Mouse (Mus musculus) heart, embryonic 10.5 days (tissue): Measurements from ENCODE around the gene Slc27a4. TPM values are rescaled to one million over a fixed set of nuclear protein-coding genes. Genes with fewer than 3 reads are reported as not detected.

ENCODE experiments used
- DNase-seq: peaks from one replicate; pipeline ENCODE4 v3.0.0-alpha.2; 2017; ENCODE audit warnings: low spot score
- H3K27ac ChIP-seq: fragments of 300-500 bp; sonication (generic); 2 replicates; pipeline ENCODE4 v1.5.1; 2016; ENCODE audit warnings: mild to moderate bottlenecking
- H3K27me3 ChIP-seq: fragments of 300-500 bp; sonication (generic); 2 replicates; pipeline ENCODE4 v1.6.1; 2016; ENCODE audit warnings: mild to moderate bottlenecking; ENCODE audit not compliant: poor library complexity, insufficient read depth, severe bottlenecking
- H3K36me3 ChIP-seq: fragments of 300-500 bp; sonication (generic); 2 replicates; pipeline ENCODE4 v1.6.1; 2016; ENCODE audit warnings: mild to moderate bottlenecking, moderate library complexity
- H3K4me1 ChIP-seq: fragments of 300-500 bp; sonication (generic); 2 replicates; pipeline ENCODE4 v1.6.1; 2016; ENCODE audit warnings: mild to moderate bottlenecking
- H3K4me3 ChIP-seq: fragments of 300-500 bp; sonication (generic); 2 replicates; pipeline ENCODE4 v1.5.1; 2016; ENCODE audit warnings: mild to moderate bottlenecking, moderate library complexity
- H3K9me3 ChIP-seq: fragments of 300-500 bp; sonication (generic); 2 replicates; pipeline ENCODE4 v1.6.1; 2016; ENCODE audit warnings: mild to moderate bottlenecking, moderate library complexity
- WGBS: fragments of 180-500 bp; shearing (Covaris S2); methylation state at CpG from one replicate; pipeline ENCODE4 v1.1.7; 2016; 5-methylcytosine and 5-hydroxymethylcytosine counted together
- polyA plus RNA-seq: library from polyadenylated mRNA; unstranded; fragments of >200 nt; fragmentation: Nextera tagmentation; extraction: Ambion mirVana; gene quantifications from 2 replicates; pipeline ENCODE4 v1.2.1, GENCODE M21; 2016

Slc27a4 gene
- polyA plus RNA-seq, 1 experiment from 2014 or later: 9.5 TPM

DNA sequence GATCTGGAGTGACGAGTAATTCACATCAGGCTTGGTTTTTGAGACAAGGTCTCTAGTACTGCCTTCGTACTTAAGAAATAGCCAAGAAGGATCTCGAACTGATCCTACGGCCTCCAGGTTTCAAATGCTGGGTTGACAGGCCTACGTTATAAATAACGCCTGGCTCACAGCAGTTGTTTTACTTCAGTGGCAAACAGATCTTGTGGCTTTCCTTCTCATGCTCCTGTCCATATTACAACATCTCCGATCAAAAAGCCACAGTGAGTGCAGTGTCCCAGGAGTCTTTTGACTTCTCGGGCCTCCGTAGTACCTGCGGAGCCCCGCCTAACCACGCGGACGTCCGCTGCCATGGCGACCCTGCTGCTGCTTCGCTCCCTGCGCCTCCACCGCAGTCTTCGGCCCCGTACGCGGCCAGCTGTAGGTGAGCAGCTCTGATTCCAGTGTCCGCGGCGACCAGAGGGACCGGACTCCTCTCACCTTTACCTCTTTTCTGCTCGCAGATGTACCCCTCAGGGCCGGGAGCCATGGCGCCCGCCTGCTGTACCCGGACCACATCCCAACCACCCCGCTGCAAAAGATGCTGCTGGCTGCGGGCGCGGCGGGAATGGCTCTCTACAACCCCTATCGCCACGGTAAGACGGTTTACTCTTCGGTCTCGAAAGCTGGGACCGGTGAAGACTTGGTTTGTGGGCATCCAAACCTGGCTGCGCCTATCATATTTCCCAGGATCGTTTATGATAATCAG, 14.3 kb upstream of the Slc27a4 start, which contains the start of gene Trub2:
Gene Trub2, minus strand, starts transcription at position 566 of the 745 bp plus-strand sequence.
- DNase-seq: peak; percentile 93
- Histone ChIP-seq H3K4me1 (peaks cover 15% of the 10 kb centered on the region; the same call in 1 of the 2 replicates), H3K4me3 (peak within 1 kb of the TSS; percentile 81), H3K9me3 (no peaks in the 10 kb centered on the region), H3K27ac (peak within 1 kb of the TSS; percentile 86), H3K27me3 (no peaks in the 10 kb centered on the region), H3K36me3 (peaks cover 66% of the 10 kb centered on the region)
- under 1% methylated on average over 45 of the region's 45 CpGs for WGBS

DNA sequence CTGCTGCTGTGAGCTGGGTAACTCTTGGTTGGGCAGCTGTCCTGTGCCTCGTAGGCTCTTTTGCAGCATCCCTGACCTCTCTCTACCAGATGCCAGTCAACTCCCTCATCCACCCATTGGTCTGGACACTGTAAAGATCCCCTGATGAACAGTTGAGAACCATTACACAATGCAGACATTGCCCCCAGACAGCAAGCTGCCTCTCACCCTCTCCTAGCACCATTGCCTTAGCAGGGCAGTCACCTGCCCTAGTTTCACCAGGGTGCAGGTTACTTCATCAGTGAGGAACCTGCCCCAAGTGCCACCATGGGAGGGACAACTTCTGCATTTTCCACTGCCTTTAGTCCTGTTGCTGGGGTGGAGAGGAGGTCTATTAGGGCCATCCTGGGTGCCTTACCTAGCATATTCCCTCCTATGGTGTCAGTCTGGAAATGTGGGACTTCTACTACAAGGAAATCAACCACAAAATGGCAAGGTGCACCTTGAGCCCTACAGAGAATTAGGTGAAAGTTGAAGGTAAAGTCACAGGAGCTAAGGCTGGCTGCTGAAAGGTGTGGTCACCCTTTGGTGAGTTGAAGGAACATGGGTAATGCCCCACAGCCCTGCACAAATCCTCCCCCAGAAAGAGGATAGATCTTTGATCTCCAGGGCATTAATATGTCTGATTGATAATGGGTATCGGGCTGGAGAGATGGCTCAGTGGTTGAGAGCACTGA, 9.5 kb upstream of the Slc27a4 start:
- no peak overlapping the region for H3K4me3 ChIP-seq
- H3K4me1 ChIP-seq: peaks cover 7% of the 10 kb centered on the region; the same call in 1 of the 2 replicates
- no peaks in the 10 kb centered on the region for H3K9me3 ChIP-seq
- no peak overlapping the region for H3K27ac ChIP-seq
- DNase-seq: no peak
- peaks cover 64% of the 10 kb centered on the region for H3K36me3 ChIP-seq
- 95% methylated on average over 2 of the region's 2 CpGs for WGBS
- no peaks in the 10 kb centered on the region for H3K27me3 ChIP-seq

- Histone ChIP-seq H3K27me3 (no peaks in the 10 kb centered on the region), H3K4me3 (peak overlapping the region; percentile 84), H3K4me1 (peaks cover 19% of the 10 kb centered on the region), H3K27ac (peak overlapping the region; percentile 82), H3K9me3 (no peaks in the 10 kb centered on the region), H3K36me3 (peaks cover 35% of the 10 kb centered on the region)
- no peak for DNase-seq
- under 1% methylated on average over 38 of the region's 39 CpGs for WGBS
Measured at GRCm38 (mm10) chr2:29802827-29803201, 380 bp downstream of the Slc27a4 start.

DNA sequence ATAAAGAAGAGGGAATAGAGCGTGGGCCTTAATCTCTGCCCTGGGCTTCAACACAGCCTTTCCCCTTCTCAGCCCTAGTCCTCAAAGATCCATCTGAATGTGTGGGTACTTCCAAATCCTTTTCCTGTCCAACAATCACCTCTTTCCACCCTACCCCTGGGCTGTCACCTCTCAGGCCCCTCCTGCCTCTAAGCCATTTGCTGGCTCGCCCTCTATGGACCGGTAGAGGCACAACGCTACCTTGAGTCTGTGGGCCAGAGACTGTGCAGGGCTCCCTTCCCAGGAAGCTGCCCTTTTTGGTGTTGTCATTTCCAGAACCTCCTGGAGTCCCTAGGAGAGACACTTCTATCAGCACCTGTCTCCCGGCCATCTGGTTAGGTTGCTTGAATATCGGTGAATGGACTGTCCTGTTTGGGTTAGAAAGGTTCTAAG, 982 bp downstream of the Slc27a4 start:
- Histone ChIP-seq H3K27ac (peak overlapping the region; percentile 82; the same call in 1 of the 2 replicates), H3K36me3 (peaks cover 41% of the 10 kb centered on the region), H3K9me3 (no peaks in the 10 kb centered on the region), H3K4me1 (peaks cover 19% of the 10 kb centered on the region), H3K27me3 (no peaks in the 10 kb centered on the region), H3K4me3 (peak overlapping the region; percentile 84)
- 16% methylated on average over 6 of the region's 6 CpGs for WGBS
- DNase-seq: peak; percentile 75

GRCm38 (mm10) chr2:29815678-29816371, 13.4 kb downstream of the Slc27a4 start:
- Histone ChIP-seq H3K27me3 (0 out of 2 replicates have a peak, but pooled peaks cover 3% of the 10 kb centered on the region), H3K4me1 (peaks cover 26% of the 10 kb centered on the region), H3K36me3 (peaks cover 61% of the 10 kb centered on the region), H3K9me3 (no peaks in the 10 kb centered on the region), H3K27ac (no peak overlapping the region), H3K4me3 (no peak overlapping the region)
- 74% methylated on average over 11 of the region's 11 CpGs for WGBS
- peak; percentile 68 for DNase-seq

GRCm38 (mm10) chr2:29817426-29818232, 15.2 kb downstream of the Slc27a4 start:
- peak; percentile 87 for DNase-seq
- H3K4me3 ChIP-seq: peak overlapping the region; percentile 29; the same call in 1 of the 2 replicates
- no peak overlapping the region for H3K27ac ChIP-seq
- H3K4me1 ChIP-seq: peaks cover 27% of the 10 kb centered on the region
- WGBS: 36% methylated on average over 8 of the region's 8 CpGs
- peaks cover 43% of the 10 kb centered on the region for H3K36me3 ChIP-seq
- 0 out of 2 replicates have a peak, but pooled peaks cover 3% of the 10 kb centered on the region for H3K27me3 ChIP-seq
- no peaks in the 10 kb centered on the region for H3K9me3 ChIP-seq

- 17% methylated on average over 2 of the region's 2 CpGs for WGBS
- Histone ChIP-seq H3K9me3 (no peaks in the 10 kb centered on the region), H3K4me3 (peak overlapping the region; percentile 62), H3K27me3 (0 out of 2 replicates have a peak, but pooled peaks cover 3% of the 10 kb centered on the region), H3K36me3 (peaks cover 25% of the 10 kb centered on the region), H3K27ac (peak overlapping the region; percentile 96), H3K4me1 (peaks cover 27% of the 10 kb centered on the region)
- DNase-seq: no peak
Measured at GRCm38 (mm10) chr2:29819363-29819762, 16.9 kb downstream of the Slc27a4 start.

DNA sequence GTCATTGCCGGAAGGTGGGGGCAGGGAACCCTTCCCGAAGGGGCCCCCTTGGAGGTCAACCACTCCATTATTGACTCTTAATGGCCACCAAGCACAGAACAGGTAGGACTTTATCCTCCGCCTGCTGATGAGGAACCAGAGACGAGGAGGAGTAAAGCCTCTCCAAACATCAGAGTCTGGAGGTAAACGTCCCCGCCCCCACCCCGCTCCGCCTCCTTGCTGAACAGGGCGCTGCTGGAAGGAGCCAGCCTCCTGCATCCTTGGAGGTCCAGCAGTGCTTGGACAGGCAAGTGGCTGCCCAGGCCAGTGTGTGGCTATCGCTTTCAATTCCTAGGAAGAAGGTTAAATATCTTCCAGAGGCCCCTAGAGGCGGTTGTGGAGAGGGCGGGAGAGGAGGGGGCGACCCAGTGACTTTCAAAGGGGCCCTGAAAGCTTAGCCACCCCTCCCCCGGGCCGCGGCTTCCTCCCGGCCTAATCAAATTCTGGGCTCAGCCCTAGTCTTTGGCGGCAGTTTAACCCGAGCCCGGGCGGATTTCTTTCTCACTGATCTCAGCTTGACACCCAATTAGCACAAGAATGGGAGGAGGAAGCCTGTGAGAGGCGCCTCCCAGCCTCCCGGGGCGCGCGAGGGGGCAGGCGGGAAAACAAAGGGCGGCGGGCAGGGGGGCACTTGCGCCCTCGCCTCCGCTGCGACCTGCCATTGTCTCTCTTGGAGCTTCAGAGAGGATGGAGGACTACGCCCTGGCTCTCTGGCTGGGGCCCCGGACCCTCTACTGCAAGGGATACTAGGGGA, 17.8 kb downstream of the Slc27a4 start, which contains the start of gene Urm1:
Gene Urm1, plus strand, starts transcription at position 51 of the 793 bp plus-strand sequence.
- 0 out of 2 replicates have a peak, but pooled peaks cover 3% of the 10 kb centered on the region for H3K27me3 ChIP-seq
- H3K9me3 ChIP-seq: no peaks in the 10 kb centered on the region
- H3K4me3 ChIP-seq: peak within 1 kb of the TSS; percentile 62
- H3K4me1 ChIP-seq: peaks cover 27% of the 10 kb centered on the region
- DNase-seq: peak; percentile 91
- WGBS: 1% methylated on average over 35 of the region's 35 CpGs
- H3K27ac ChIP-seq: peak within 1 kb of the TSS; percentile 96
- H3K36me3 ChIP-seq: peaks cover 17% of the 10 kb centered on the region

DNA sequence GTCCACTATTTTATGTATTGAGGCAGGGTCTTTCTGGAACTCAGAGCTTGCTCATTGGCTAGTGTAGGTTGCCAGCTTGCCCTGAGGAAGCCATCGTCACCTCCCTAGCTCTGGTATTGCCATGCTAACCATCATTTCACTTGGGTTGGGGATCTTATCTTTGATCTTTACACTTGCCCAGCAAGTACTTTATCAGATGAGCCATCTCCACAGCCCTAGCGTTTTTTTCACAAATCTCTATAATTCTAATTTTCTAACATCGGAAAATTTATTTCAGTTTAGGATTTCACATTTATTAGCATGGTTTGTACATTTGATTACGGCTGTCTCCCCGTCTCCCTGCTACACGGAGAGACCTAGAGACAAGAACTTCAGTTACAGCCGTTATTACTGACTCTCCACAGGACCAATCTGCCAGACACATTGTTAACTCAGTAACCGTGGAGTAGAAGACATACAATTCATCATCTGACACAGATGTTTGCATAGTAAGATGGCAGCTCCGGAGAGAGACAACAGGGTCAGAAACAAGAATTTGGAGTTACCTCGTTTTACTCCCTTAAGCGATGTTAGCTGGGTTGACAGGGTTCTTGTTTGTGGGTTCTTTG, 24.0 kb downstream of the Slc27a4 start:
- Histone ChIP-seq H3K36me3 (0 out of 2 replicates have a peak, but pooled peaks cover 4% of the 10 kb centered on the region), H3K27me3 (no peaks in the 10 kb centered on the region), H3K9me3 (no peaks in the 10 kb centered on the region), H3K4me3 (peak overlapping the region; percentile 96), H3K4me1 (peaks cover 11% of the 10 kb centered on the region), H3K27ac (peak overlapping the region; percentile 89)
- WGBS: 19% methylated on average over 11 of the region's 11 CpGs
- DNase-seq: no peak

DNA sequence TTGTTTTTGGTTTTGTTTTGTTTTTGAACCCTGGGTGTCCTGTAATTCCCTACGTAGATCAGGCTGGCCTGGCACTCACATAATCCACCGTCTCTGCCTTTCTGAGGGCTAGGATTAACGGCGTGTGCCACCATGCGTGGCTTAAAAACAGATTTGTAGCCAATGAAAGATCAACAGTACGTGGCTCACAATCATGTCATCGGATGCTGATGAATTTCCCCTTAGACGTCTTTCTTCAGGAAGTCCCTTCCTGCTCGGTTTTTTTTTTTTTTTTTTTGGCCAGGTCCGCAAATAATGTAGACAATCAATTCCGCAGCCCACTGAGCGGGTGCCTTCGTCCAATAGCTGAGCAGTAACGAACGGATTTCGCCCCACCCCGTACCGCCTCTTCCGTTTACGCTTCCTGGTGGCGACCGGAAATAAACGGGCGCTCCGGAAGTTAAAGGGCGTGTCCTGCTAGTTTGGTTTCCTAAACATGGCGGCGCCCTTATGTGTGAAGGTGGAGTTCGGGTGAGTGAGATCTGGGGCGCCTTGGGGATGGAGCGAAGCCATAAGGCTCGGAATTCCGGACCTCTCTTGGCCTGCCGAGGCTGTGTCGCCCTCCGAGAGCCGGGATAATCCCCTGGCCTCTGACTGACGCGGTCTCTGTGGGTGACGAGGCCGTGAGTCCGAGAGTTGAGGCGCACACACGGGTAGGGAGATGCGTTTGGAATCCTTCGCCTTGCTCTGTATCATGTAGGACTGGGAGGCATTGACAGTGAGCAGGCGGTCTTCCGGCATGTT, 24.7 kb downstream of the Slc27a4 start:
- DNase-seq: peak; percentile 98
- Histone ChIP-seq H3K36me3 (0 out of 2 replicates have a peak, but pooled peaks cover 4% of the 10 kb centered on the region), H3K4me1 (peaks cover 11% of the 10 kb centered on the region), H3K27ac (peak overlapping the region; percentile 89), H3K27me3 (no peaks in the 10 kb centered on the region), H3K4me3 (peak overlapping the region; percentile 96), H3K9me3 (no peaks in the 10 kb centered on the region)
- WGBS: under 1% methylated on average over 48 of the region's 48 CpGs
